Mouse (Mus musculus) cerebellum, adult 2 months (tissue): ENCODE data around the gene Mip.

Source experiments
- CTCF ChIP-seq: fragments of 200-500 bp; IDR thresholded peaks from 2 replicates; pipeline ENCODE4 v1.5.1; 2011; ENCODE audit warnings: low read depth, mild to moderate bottlenecking, control low read depth, low read length, moderate library complexity, borderline replicate concordance; ENCODE audit not compliant: insufficient read depth
- POLR2A ChIP-seq: fragments of 200-500 bp; IDR thresholded peaks from 2 replicates; pipeline ENCODE4 v1.6.1; 2011; ENCODE audit warnings: low read length, control low read depth, borderline replicate concordance; ENCODE audit not compliant: insufficient read depth

DNA sequence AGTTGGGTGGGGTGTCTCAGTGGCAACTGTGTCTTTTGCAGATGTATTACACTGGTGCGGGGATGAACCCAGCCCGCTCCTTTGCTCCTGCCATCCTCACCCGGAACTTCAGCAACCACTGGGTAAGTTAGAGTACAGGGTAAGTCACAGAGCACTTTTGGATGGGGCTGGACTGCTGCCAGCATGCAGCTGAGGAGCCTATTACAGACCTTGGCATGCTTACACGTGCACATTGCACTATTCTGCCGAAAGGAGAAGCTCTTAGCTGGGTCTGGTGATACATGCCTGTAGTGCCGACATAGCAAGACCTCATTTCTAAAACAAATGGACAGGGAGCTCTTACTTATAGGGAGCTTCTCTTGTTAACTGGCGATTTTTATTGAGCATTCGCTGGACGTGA lies 2.0 kb downstream of the Mip start:
- TF ChIP-seq CTCF: no peak
- TF ChIP-seq POLR2A: no peak
